Mouse (Mus musculus) hindbrain, embryonic 16.5 days (tissue): ENCODE measurements at regions not wholly inside any gene's neighbourhood (a gene's known extent, or its start where the extent isn't known, plus 50 kb on each side); places are given as distances from the start of the nearest gene placed in this dataset.
"Not testable (repeated sequence)": the region's sequence is repeated elsewhere in the genome, so short reads cannot be mapped to it uniquely, and the experiment has no call there.

ENCODE experiments used
- ATAC-seq: fragments of 200-750 bp; cut with Nextera tagmentation; 2 replicates; pipeline ENCODE4 v1.8.0; 2017; ENCODE audit warnings: moderate TSS enrichment, moderate library complexity
- H3K27ac ChIP-seq: fragments of 300-500 bp; sonication (generic); 2 replicates; pipeline ENCODE4 v1.5.1; 2014; ENCODE audit warnings: low read depth, mild to moderate bottlenecking, control low read depth, low read length, moderate library complexity
- H3K27me3 ChIP-seq: fragments of 300-500 bp; sonication (generic); replicated peaks from 2 replicates; pipeline ENCODE4 v1.6.1; 2014; ENCODE audit warnings: low read length; ENCODE audit not compliant: control insufficient read depth, insufficient read depth
- H3K36me3 ChIP-seq: fragments of 300-500 bp; sonication (generic); 2 replicates; pipeline ENCODE4 v1.6.1; 2014; ENCODE audit warnings: mild to moderate bottlenecking, low read length, moderate library complexity, mixed read lengths; ENCODE audit not compliant: control insufficient read depth, insufficient read depth
- H3K4me1 ChIP-seq: fragments of 300-500 bp; sonication (generic); 2 replicates; pipeline ENCODE4 v1.6.1; 2014; ENCODE audit warnings: low read depth, low read length; ENCODE audit not compliant: control insufficient read depth, insufficient read depth
- H3K4me2 ChIP-seq: fragments of 300-500 bp; sonication (generic); 2 replicates; pipeline ENCODE4 v1.6.1; 2014; ENCODE audit warnings: mild to moderate bottlenecking, low read length, control low read depth, moderate library complexity
- H3K4me3 ChIP-seq: fragments of 300-500 bp; sonication (generic); 2 replicates; pipeline ENCODE4 v1.5.1; 2014; ENCODE audit warnings: mild to moderate bottlenecking, low read length, control low read depth, moderate library complexity
- H3K9ac ChIP-seq: fragments of 300-500 bp; sonication (generic); 2 replicates; pipeline ENCODE4 v1.6.1; 2014; ENCODE audit warnings: low read depth, mild to moderate bottlenecking, control low read depth, low read length, moderate library complexity
- H3K9me3 ChIP-seq: fragments of 300-500 bp; sonication (generic); 2 replicates; pipeline ENCODE4 v1.6.1; 2014; ENCODE audit warnings: mild to moderate bottlenecking, low read length, moderate library complexity; ENCODE audit not compliant: control insufficient read depth
- WGBS: fragments of 180-500 bp; shearing (Covaris S2); extraction: QIAGEN DNeasy Blood & Tissue Kit; methylation state at CpG from one replicate; pipeline ENCODE4 v1.1.7; 2014; 5-methylcytosine and 5-hydroxymethylcytosine counted together

DNA sequence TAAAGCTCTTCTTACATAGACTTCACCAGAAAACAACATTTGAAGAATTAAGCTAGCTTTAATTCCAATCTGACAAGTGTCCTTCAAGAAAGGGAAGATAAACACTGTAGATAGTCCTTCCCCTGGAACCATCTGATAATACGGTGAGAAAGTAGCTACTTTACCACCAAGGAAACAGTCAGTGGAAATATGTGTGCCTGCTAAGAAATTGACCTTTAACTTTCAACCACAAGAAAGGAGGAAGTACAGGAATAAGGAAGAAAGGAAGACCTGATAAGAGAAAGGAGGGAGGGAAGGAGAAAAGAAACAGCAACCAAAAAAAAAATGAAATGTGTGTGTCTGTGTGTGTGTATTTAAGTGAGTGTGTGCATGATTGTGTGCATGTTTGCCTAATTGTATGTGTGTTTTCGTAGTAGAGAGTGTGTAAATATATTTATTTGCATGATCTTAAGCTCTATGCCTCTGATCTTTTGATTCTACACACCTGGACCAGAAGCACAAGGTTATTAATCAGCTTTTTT, 831.3 kb downstream of the Pla2g4a start:
- ATAC-seq: no peak
- Histone ChIP-seq H3K9ac (no peak overlapping the region), H3K27me3 (no peaks in the 10 kb centered on the region), H3K4me2 (no peak overlapping the region), H3K36me3 (no peaks in the 10 kb centered on the region), H3K4me3 (no peak overlapping the region), H3K27ac (no peak overlapping the region), H3K9me3 (no peaks in the 10 kb centered on the region), H3K4me1 (no peaks in the 10 kb centered on the region)
- 81% methylated on average over 2 of the region's 2 CpGs for WGBS

DNA sequence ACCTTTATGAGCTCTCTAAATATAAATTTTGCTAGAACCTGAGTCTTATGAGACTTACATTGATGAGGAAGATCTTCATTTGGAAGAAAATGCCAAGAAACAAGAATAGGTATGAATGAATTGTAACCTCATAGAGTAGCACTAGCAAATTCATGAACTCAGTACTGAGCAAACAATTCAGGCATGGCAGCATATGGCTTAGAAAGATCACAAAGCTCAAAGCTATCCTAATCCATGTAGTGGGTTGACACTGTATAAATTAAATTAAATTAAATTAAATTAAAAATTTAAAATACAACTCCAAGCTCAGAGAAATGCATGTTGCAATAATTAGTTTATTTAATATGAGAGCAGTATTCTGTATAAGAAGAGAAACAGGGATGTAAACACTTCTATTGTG, 832.0 kb downstream of the Pla2g4a start:
- Histone ChIP-seq H3K27ac (no peak overlapping the region), H3K27me3 (no peaks in the 10 kb centered on the region), H3K4me2 (no peak overlapping the region), H3K9me3 (no peaks in the 10 kb centered on the region), H3K4me3 (no peak overlapping the region), H3K4me1 (no peaks in the 10 kb centered on the region), H3K9ac (no peak overlapping the region), H3K36me3 (no peaks in the 10 kb centered on the region)
- no peak for ATAC-seq

DNA sequence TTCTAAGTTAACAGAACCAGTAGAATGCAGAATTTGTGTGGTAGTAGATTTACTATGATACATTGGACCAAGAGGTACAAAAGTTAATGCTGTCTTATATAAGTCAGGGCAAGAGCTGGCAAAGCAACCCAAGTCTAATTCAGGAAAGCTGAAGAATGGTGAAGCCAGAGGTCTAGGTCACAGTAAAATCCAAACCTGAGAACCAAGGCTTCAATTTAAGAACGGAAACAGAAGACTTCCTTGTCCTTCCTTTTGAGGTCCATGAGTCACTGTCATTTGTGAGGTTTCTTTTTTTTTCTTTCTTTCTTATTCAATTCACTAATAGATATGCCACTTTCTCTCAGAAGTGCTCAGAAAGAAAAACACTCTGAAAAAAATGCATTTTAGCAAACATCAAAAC, 833.4 kb downstream of the Pla2g4a start:
- 75% methylated on average over 1 of the region's 1 CpGs for WGBS
- Histone ChIP-seq H3K9ac (no peak overlapping the region), H3K27me3 (no peaks in the 10 kb centered on the region), H3K9me3 (no peaks in the 10 kb centered on the region), H3K27ac (no peak overlapping the region), H3K36me3 (no peaks in the 10 kb centered on the region), H3K4me2 (no peak overlapping the region), H3K4me3 (no peak overlapping the region), H3K4me1 (no peaks in the 10 kb centered on the region)
- no peak for ATAC-seq

DNA sequence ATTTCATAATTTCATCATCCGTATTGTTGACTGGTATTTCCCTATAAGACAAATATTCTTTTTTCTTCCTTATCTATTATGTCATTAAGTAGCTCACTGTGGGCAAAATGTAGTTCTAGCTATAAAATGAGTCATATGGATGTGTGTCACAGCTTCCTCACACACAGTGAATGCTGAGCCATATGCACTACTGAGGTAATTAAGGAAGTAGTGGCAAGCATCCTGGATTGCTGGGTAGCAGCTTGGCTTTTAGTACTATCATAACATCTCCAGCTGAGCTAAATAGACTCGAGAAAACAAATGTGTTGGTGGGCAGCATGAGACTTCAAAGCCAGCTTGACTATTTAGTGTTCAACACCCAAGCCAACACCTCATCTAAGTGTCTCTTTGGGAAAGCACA, 857.7 kb downstream of the Pla2g4a start:
- ATAC-seq: no peak
- no peaks in the 10 kb centered on the region for H3K4me1 ChIP-seq
- no peak overlapping the region for H3K9ac ChIP-seq
- H3K27me3 ChIP-seq: no peaks in the 10 kb centered on the region
- no peak overlapping the region for H3K4me3 ChIP-seq
- no peak overlapping the region for H3K27ac ChIP-seq
- H3K9me3 ChIP-seq: no peaks in the 10 kb centered on the region
- H3K36me3 ChIP-seq: no peaks in the 10 kb centered on the region
- H3K4me2 ChIP-seq: no peak overlapping the region
- WGBS: 72% methylated on average over 2 of the region's 2 CpGs

- Histone ChIP-seq H3K27me3 (no peaks in the 10 kb centered on the region), H3K4me2 (no peak overlapping the region), H3K27ac (no peak overlapping the region), H3K4me1 (no peaks in the 10 kb centered on the region), H3K4me3 (no peak overlapping the region), H3K36me3 (no peaks in the 10 kb centered on the region), H3K9ac (no peak overlapping the region), H3K9me3 (no peaks in the 10 kb centered on the region)
- 94% methylated on average over 1 of the region's 1 CpGs for WGBS
- ATAC-seq: no peak
Measured at GRCm38 (mm10) chr1:149097426-149097825, 863.7 kb downstream of the Pla2g4a start.

DNA sequence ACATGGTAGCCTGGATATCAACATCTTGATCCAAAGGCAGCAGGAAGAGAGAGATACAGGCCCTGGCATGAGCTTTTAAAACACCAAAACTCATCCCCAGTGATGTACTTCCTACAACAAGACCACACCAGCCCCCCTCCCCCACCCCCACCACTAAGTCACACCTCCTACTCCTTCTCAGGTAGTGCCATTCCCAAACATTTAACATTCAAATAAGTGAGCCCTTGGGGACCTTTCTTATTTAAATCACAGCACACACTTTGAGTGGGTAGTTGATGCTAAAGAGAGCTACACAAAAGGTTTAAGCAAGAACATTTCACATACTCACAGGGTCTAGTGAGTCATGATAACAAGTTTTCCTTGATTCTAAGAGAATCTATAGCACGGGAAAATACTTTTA, 886.4 kb downstream of the Pla2g4a start:
- no peaks in the 10 kb centered on the region for H3K36me3 ChIP-seq
- no peak overlapping the region for H3K9ac ChIP-seq
- no peak overlapping the region for H3K27ac ChIP-seq
- H3K4me1 ChIP-seq: no peaks in the 10 kb centered on the region
- no peaks in the 10 kb centered on the region for H3K9me3 ChIP-seq
- no peak for ATAC-seq
- WGBS: 79% methylated on average over 1 of the region's 1 CpGs
- H3K27me3 ChIP-seq: no peaks in the 10 kb centered on the region
- no peak overlapping the region for H3K4me2 ChIP-seq
- H3K4me3 ChIP-seq: no peak overlapping the region

DNA sequence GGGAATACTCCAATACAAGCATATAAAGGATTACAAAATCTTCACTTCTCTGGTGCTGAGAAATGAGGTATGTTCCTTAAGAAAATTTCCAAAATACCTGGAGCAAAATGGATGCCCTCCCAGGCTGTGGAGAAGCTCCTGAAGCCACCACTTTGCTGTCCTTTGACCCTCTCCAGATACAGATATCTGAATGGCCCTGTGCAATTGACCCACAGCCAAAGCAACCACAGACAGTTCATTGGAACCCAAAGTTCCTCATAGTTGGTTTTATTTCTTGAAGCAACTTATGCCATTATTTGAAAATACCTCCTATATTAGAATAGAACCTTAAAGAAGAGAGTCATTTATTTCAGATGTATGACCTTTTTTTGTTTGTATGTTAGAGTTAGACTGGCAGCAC, 891.5 kb downstream of the Pla2g4a start:
- Histone ChIP-seq H3K36me3 (no peaks in the 10 kb centered on the region), H3K9ac (no peak overlapping the region), H3K4me1 (no peaks in the 10 kb centered on the region), H3K4me3 (no peak overlapping the region), H3K27me3 (no peaks in the 10 kb centered on the region), H3K27ac (no peak overlapping the region), H3K4me2 (no peak overlapping the region), H3K9me3 (no peaks in the 10 kb centered on the region)
- no peak for ATAC-seq

DNA sequence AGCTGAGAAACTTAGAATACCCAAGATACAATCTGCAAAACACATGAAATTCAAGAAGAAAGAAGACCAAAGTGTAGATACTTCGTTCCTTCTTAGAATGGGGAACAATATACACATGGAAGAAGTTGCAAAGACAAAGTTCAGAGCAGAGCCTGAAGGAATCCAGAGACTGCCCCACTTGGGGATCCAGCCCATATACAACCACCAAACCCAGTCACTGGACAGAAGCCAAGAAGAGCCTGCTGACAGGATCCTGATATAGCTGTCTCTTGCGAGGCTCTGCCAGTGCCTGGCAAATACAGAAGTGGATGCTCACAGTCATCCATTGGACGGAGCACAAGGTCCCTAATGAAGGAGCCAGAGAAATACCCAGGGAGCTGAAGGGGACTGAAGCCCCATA, 898.1 kb downstream of the Pla2g4a start:
- WGBS: 85% methylated on average over 3 of the region's 3 CpGs

GRCm38 (mm10) chr1:149038188-149038967, 922.7 kb downstream of the Pla2g4a start:
- no peaks in the 10 kb centered on the region for H3K36me3 ChIP-seq
- H3K9ac ChIP-seq: no peak overlapping the region
- no peak overlapping the region for H3K4me3 ChIP-seq
- no peak overlapping the region for H3K4me2 ChIP-seq
- no peak for ATAC-seq
- H3K4me1 ChIP-seq: no peaks in the 10 kb centered on the region
- no peaks in the 10 kb centered on the region for H3K9me3 ChIP-seq
- WGBS: 81% methylated on average over 3 of the region's 3 CpGs
- H3K27me3 ChIP-seq: no peaks in the 10 kb centered on the region
- H3K27ac ChIP-seq: no peak overlapping the region

More for the DNA sequence above, 898.1 kb downstream of the Pla2g4a start:
- not testable (repeated sequence) for H3K4me3 ChIP-seq, H3K27me3 ChIP-seq, H3K36me3 ChIP-seq, H3K27ac ChIP-seq, H3K9ac ChIP-seq, H3K4me2 ChIP-seq, H3K4me1 ChIP-seq, ATAC-seq, H3K9me3 ChIP-seq
